Mouse (Mus musculus) NIH3T3 (cell line): ENCODE measurements at regions not wholly inside any gene's neighbourhood (a gene's known extent, or its start where the extent isn't known, plus 50 kb on each side); places are given as distances from the start of the nearest gene placed in this dataset.
"Not testable (repeated sequence)": the region's sequence is repeated elsewhere in the genome, so short reads cannot be mapped to it uniquely, and the experiment has no call there.

Source experiments
- DNase-seq: peaks from one replicate; pipeline ENCODE4 v3.0.0-alpha.2; 2012; ENCODE audit warnings: low read depth

GRCm38 (mm10) chr16:73652976-73653690, 758.5 kb downstream of the Robo2 start:
- no peak for DNase-seq

GRCm38 (mm10) chr16:73647201-73647782, 764.3 kb downstream of the Robo2 start:
- DNase-seq = no peak

- DNase-seq = no peak
Observed at GRCm38 (mm10) chr16:73613017-73613416, 798.6 kb downstream of the Robo2 start.

GRCm38 (mm10) chr16:73591421-73591820, 820.2 kb downstream of the Robo2 start:
- DNase-seq = no peak

DNA sequence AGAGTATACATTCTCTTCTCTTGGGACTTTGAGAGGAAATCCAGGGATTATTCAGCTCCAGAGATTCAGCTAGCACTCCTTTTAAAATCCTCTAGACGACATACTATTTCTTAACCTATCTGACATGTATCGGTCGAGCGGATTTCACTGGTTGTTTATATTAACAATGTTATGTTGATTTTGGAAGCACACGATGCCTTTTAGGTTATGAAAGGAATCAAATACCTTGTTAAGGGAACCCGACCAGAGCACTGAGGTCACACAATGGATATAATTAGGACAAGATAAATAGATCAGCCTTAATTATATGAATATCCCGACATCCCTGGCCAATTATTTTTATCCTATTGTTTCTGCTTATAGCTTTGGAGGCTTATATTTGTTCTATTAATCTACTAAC, 850.4 kb downstream of the Robo2 start:
- DNase-seq = no peak

- no peak for DNase-seq
Observed at GRCm38 (mm10) chr16:73556940-73557339, 854.7 kb downstream of the Robo2 start.

GRCm38 (mm10) chr16:73543651-73544050, 868.0 kb downstream of the Robo2 start:
- no peak for DNase-seq

- no peak for DNase-seq
Observed at GRCm38 (mm10) chr16:73538040-73538439, 873.6 kb downstream of the Robo2 start.

DNA sequence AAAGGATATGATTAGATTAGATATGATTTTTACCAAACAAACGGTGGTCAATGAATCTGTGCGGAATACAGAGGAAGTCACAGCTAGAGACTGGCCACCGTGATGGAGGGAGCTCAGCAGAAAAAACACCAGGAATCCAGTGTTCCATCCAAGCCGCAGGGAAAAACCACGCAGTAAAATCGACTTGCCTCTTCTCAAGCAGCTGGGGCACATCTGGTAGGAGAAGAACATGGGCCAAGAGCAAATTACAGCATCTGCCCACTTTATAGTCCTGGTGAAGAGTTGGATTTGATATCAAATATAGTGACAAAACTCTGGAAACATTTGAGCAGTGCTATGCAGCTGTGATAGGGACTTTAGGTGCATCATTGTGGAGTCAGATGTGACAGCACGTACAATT, 874.1 kb downstream of the Robo2 start:
- no peak for DNase-seq

GRCm38 (mm10) chr16:73530191-73530590, 881.4 kb downstream of the Robo2 start:
- DNase-seq = no peak

DNA sequence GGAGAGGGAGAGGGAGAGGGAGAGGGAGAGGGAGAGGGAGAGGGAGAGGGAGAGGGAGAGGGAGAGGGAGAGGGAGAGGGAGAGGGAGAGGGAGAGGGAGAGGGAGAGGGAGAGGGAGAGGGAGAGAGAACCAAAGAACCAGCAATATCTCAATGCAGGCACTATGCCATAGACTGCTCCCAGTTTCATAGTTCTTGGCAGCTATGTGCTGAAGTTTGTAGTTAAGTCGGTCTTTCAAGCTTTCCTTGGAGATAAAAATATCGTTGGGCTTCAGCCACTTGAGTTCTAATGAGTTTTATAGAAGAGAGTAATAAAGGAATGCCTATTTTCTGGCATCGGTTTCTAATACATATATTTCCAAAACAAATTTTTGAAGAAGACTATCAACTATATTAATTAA, 888.7 kb downstream of the Robo2 start:
- DNase-seq = not testable (repeated sequence)

DNA sequence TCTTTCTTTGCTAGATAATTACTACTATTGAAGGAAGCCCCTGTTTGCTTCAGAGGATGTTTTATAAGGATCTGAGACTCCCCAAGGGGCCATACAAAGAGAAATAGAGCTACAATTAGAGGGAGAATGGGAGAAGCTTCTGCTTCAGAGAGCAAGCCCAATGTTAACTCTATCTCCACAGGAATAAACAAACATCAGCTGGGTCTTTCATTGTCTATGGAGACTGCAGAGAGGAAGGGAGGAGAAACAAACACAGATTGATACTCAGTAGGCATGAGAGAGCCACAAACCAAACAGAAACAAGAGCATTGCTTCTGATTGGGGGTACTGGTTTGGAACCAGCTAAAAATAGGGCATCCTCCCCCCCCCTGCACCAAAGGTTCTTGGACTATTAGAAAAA, 906.9 kb downstream of the Robo2 start:
- no peak for DNase-seq

DNA sequence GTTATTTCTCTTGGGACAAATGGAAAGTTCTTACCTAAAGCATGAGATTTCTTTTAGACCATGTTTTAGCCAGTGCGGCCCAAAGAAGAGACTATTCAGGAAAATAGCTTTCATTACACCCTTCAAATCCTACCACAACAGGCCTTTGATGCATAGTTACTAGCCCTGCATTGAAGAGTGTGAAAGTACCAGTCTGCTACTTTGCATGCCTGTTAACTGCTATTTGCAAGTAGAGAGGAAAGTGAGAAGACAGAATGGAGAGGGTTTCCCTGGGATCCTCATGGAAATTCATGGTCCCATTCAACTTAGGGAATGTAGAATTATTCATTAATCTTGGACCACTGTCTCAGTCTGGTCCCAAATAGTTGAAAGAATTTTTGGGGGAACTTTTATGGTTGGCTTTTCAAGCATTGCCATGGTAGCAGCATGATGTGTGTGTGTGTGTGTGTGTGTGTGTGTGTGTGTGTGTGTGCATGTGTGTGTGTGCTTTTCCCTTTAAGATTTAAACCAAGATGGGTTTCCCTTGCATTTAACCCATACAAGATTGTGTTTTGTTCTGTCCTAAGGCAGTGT, 912.9 kb downstream of the Robo2 start:
- no peak for DNase-seq

DNA sequence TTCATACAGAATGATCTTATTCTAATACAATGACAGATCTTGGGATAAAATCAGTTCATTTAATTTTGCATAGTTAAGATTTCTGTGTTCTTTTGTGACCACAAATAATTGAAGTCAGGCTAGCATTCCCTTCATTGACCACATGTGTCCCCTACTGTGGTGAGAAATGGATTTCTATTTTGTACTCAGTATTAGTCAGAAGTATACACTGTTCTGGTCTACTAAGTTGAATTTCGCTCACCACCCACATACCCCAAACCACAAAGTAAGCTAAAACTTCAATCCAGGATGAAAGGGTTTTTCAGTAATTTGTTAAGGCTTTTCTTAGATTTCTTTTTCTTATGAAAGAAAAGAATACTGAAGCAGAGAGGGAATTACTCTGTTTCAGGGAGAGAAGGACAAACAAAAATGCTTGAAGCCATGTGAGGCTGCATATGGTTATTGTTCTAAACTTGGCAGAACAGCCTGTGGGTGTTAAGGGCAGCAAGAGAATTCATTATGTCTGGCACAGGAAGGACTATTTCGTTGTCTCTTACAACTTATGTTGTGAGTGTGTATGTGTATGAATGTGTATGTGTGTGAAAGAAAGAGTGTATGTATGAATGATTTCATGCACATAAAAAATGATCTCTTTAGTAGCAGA, 928.3 kb downstream of the Robo2 start:
- no peak for DNase-seq

DNA sequence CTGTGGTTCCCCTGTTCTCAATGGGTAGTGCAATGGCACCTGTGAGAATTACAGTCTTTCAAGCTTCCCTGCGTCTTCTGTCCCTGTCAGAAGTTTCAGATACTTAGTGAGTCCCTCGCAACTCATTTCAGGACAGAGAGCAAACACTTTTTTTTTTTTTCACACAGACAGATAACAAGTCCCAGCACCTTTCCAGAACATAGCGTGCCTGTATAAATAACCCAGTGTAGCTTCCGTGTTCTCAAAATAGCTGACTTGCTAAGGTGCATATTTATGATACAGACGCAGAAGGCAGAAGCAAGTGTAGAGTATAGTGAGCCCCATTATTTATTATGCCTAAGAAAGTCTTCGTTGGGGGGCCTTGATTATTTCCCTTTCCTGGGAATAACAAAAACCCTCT, 929.4 kb downstream of the Robo2 start:
- DNase-seq = no peak

DNA sequence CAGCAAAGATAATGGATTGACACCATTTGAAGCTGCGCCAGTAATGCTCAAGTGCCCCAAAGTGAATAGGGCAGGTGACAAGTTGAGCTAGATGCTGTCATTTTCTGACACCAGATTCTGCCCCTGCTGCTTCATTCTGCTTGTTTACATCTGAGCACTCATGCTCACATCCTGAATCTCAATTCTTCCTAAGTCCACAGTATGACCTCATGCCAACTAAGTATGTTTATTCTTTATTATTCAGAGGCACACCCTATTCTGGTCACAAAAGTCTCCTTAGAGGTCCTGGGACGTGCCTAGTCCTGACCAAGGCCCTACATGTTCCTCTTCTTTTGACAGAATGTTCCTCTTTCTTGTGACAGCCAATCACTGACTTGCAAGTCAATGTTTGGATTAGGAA, 938.1 kb downstream of the Robo2 start:
- no peak for DNase-seq

- no peak for DNase-seq
Observed at GRCm38 (mm10) chr16:73471547-73471946, 940.1 kb downstream of the Robo2 start.

- no peak for DNase-seq
Observed at GRCm38 (mm10) chr16:73470535-73470934, 941.1 kb downstream of the Robo2 start.

- DNase-seq = no peak
Observed at GRCm38 (mm10) chr16:73466296-73466695, 945.3 kb downstream of the Robo2 start.

- no peak for DNase-seq
Observed at GRCm38 (mm10) chr16:73462516-73462915, 949.1 kb downstream of the Robo2 start.

DNA sequence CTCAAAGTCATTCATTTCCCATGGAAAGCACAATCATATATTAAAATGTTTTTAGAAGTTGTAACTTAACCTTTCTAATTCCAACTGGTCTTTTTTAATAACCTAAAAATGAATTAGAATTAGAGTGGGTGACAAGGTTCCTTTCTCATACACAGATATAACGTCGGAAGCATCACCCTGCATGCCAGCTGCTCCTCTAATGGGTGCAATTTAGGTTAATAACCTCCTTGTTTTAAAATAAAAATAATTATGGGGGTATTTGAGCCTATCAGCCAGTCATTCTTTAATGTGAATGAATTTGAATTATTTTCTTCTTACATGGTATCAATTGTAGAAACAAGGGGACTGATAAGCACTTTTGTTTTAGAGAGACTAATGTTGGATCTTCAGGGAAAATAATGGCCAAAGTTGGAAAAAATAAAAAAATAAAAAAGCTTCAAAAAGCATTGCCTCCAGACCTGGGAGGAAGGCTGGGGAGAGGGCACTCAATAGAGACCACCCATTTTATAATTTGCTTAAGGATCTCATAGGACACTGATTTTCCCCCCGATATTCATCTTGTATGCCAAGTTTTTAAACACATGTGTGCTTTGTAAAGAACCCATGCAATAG, 960.9 kb downstream of the Robo2 start:
- DNase-seq = no peak

DNA sequence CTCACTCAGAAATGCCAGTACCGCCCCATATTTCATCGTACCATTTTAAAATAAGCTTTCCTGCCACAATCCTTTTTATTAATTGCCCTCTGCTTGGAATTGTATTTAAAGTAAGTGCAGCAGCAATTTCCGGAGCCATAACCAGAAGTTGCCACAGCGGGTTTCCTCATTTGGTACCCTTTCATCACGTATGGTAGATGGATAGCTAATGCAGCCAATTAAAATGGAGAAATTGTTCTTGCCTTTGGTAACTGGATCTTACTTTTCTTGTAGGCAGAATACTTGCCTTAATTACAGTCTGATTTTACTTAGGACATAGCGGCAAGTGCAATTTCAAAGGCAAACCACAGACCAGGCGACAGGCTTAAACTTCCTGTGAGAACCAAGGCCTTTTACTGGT, 961.8 kb downstream of the Robo2 start:
- DNase-seq = no peak

- no peak for DNase-seq
Observed at GRCm38 (mm10) chr16:73435726-73436125, 975.9 kb downstream of the Robo2 start.
